Mouse (Mus musculus) ES-Bruce4 (cell line): ENCODE data around the gene Cfap54. TPM values are rescaled to one million over a fixed set of nuclear protein-coding genes. Genes with fewer than 3 reads are reported as not detected.

Experiments used
- H3K27ac ChIP-seq: 2 replicates; pipeline ENCODE4 v1.5.1; 2012; ENCODE audit warnings: low read length, inconsistent platforms; ENCODE audit not compliant: insufficient read depth
- H3K27me3 ChIP-seq: 2 replicates; pipeline ENCODE4 v1.6.1; 2012; ENCODE audit warnings: mild to moderate bottlenecking, low read length, inconsistent platforms; ENCODE audit not compliant: control insufficient read depth, poor library complexity, insufficient read depth, severe bottlenecking
- H3K36me3 ChIP-seq: 2 replicates; pipeline ENCODE4 v1.6.1; 2012; ENCODE audit warnings: inconsistent platforms, mild to moderate bottlenecking, low read length, moderate library complexity; ENCODE audit not compliant: control insufficient read depth, poor library complexity, insufficient read depth, severe bottlenecking
- H3K4me1 ChIP-seq: one replicate; pipeline ENCODE4 v1.8.1; 2011; ENCODE audit warnings: low read length; ENCODE audit not compliant: control insufficient read depth, insufficient read depth
- H3K4me3 ChIP-seq: 2 replicates; pipeline ENCODE4 v1.5.1; 2011; ENCODE audit warnings: low read depth, mild to moderate bottlenecking, low read length
- H3K9ac ChIP-seq: 2 replicates; pipeline ENCODE4 v1.6.1; 2012; ENCODE audit warnings: low read depth, mild to moderate bottlenecking, inconsistent platforms; ENCODE audit not compliant: poor library complexity, severe bottlenecking
- H3K9me3 ChIP-seq: replicated peaks from 2 replicates; pipeline ENCODE4 v1.6.1; 2012; ENCODE audit warnings: mild to moderate bottlenecking, low read length, inconsistent platforms; ENCODE audit not compliant: control insufficient read depth, poor library complexity, insufficient read depth, severe bottlenecking
- CTCF ChIP-seq: IDR thresholded peaks from one replicate; pipeline ENCODE4 v1.8.1; 2011; ENCODE audit warnings: low read depth, low read length
- EP300 ChIP-seq: IDR thresholded peaks from 2 replicates; pipeline ENCODE4 v1.6.1; 2011; ENCODE audit warnings: low read depth, low read length; ENCODE audit not compliant: insufficient read depth
- POLR2A ChIP-seq: IDR thresholded peaks from one replicate; pipeline ENCODE4 v1.8.1; 2011; ENCODE audit warnings: low read length; ENCODE audit not compliant: insufficient read depth
- polyA plus RNA-seq: library from polyadenylated mRNA; stranded (reverse); fragments of >200 nt; gene quantifications from 2 replicates; pipeline ENCODE4 v1.2.4, GENCODE M21; 2011; ENCODE audit warnings: low read depth; ENCODE audit not compliant: missing spikeins, insufficient read depth, insufficient read length

The Cfap54 gene
- polyA plus RNA-seq, 1 experiment, result not detected

DNA sequence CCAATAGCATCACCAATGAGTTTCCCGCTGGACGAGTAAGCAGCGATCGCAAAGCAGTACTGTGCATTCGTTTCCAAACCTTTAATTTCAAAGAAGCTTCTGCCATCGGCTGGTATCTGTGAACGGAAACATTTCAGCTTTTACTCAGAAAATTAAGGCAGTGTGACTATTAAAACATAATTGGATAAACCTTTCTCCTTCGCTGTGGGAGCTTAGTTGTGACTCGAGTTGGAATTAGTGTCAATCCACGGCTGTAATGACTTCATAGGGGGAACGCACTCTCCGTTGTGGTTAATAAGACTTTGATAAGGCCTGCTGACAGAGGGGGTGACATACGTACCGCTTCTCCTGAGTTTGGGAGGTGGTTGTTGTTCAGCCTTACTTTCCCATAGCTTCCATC lies 70.3 kb downstream of the Cfap54 start:
- H3K27me3 ChIP-seq, result no peaks in the 10 kb centered on the region

GRCm38 (mm10) chr10:93006970-93007369 lies 74.4 kb downstream of the Cfap54 start:
- no peak overlapping the region for H3K9ac ChIP-seq
- no peak for TF ChIP-seq POLR2A

More for the DNA sequence above, 70.3 kb downstream of the Cfap54 start:
- TF ChIP-seq EP300 (no peak), CTCF (no peak), POLR2A (no peak)
- Histone ChIP-seq H3K9me3 (no peaks in the 10 kb centered on the region), H3K36me3 (no peaks in the 10 kb centered on the region), H3K4me1 (no peaks in the 10 kb centered on the region), H3K27ac (no peak overlapping the region), H3K9ac (no peak overlapping the region), H3K4me3 (no peak overlapping the region)

GRCm38 (mm10) chr10:93006405-93006804 lies 75.0 kb downstream of the Cfap54 start:
- no peaks in the 10 kb centered on the region for H3K27me3 ChIP-seq
- no peaks in the 10 kb centered on the region for H3K4me1 ChIP-seq
- no peaks in the 10 kb centered on the region for H3K9me3 ChIP-seq
- H3K4me3 ChIP-seq, result no peak overlapping the region
- TF ChIP-seq POLR2A (no peak), EP300 (no peak), CTCF (no peak)
- H3K36me3 ChIP-seq, result no peaks in the 10 kb centered on the region
- no peak overlapping the region for H3K27ac ChIP-seq
- no peak overlapping the region for H3K9ac ChIP-seq

More at GRCm38 (mm10) chr10:93006970-93007369, 74.4 kb downstream of the Cfap54 start:
- Histone ChIP-seq H3K27me3 (no peaks in the 10 kb centered on the region), H3K27ac (no peak overlapping the region), H3K4me1 (no peaks in the 10 kb centered on the region), H3K9me3 (no peaks in the 10 kb centered on the region), H3K36me3 (no peaks in the 10 kb centered on the region), H3K4me3 (no peak overlapping the region)

DNA sequence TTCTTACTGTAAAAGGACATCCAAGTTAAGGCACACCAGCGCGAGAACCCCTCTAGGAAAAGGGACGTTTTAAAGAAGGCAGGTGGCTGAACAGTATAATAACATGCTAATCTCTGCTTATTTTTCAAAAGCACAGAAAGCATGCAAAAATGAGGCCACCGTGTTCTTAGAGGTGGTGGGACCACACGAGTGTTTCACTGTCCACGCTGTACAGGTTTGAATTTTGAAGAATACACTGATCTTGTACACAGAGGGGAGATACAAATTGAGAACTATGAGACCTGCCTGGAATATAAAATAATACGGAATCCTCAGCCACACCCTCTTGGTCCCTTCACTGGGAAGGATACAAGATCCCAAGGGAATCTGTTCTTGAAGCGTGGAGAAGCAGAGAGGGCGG lies 82.9 kb downstream of the Cfap54 start:
- no peak overlapping the region for H3K27ac ChIP-seq
- no peaks in the 10 kb centered on the region for H3K27me3 ChIP-seq
- H3K4me3 ChIP-seq, result no peak overlapping the region
- H3K9me3 ChIP-seq, result no peaks in the 10 kb centered on the region
- TF ChIP-seq POLR2A (no peak), CTCF (no peak), EP300 (no peak)
- H3K9ac ChIP-seq, result no peak overlapping the region
- no peaks in the 10 kb centered on the region for H3K36me3 ChIP-seq
- H3K4me1 ChIP-seq, result no peaks in the 10 kb centered on the region

DNA sequence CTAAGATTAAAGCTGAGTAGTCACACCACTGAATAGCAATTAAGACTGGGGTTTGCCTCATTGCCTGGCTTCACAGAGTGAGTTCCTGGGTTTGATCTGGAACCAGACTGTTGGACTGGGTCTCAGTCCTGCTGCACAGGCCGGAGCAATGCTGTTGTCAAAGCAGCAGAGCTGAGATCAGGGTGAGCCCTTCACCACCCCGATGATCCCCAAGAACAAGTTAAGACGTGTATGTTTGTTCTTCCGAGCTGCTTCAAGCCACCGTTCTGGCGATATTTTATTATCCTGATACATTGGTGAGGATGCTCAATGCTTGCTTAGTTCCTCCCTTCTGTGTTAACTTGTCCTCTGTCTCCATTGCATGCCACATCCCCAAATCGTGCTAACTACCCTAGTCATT lies 86.2 kb downstream of the Cfap54 start:
- Histone ChIP-seq H3K4me1 (no peaks in the 10 kb centered on the region), H3K9me3 (no peaks in the 10 kb centered on the region), H3K9ac (no peak overlapping the region), H3K36me3 (no peaks in the 10 kb centered on the region), H3K27ac (no peak overlapping the region), H3K27me3 (no peaks in the 10 kb centered on the region), H3K4me3 (no peak overlapping the region)
- TF ChIP-seq POLR2A, result no peak
- TF ChIP-seq CTCF, result no peak
- no peak for TF ChIP-seq EP300

DNA sequence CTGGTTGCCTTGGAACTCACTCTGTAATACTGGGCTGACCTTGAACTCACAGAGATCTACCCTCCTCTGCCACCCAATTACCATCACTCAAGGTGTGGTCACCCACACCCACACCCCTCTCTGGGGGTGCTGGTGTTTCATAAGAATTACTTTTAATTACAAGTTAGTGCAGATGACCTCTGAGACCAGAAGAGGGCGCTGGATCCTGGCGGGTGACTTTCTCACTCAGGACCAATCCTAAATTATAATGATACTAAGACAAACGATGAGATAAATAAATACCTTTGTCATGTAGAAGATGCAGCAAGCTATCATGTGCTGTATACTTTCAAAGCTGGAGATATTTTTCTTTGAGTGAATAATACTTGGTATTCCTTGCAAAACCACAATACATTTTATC lies 87.1 kb downstream of the Cfap54 start:
- H3K27me3 ChIP-seq, result no peaks in the 10 kb centered on the region
- H3K9me3 ChIP-seq, result no peaks in the 10 kb centered on the region
- H3K4me1 ChIP-seq, result no peaks in the 10 kb centered on the region
- no peak overlapping the region for H3K9ac ChIP-seq
- no peak overlapping the region for H3K27ac ChIP-seq
- TF ChIP-seq CTCF (peak; percentile 25), EP300 (no peak)
- no peaks in the 10 kb centered on the region for H3K36me3 ChIP-seq
- no peak overlapping the region for H3K4me3 ChIP-seq

- H3K4me3 ChIP-seq, result no peak overlapping the region
- TF ChIP-seq EP300 (no peak), CTCF (no peak), POLR2A (no peak)
- no peaks in the 10 kb centered on the region for H3K4me1 ChIP-seq
- no peaks in the 10 kb centered on the region for H3K27me3 ChIP-seq
- H3K27ac ChIP-seq, result no peak overlapping the region
- no peaks in the 10 kb centered on the region for H3K36me3 ChIP-seq
- H3K9ac ChIP-seq, result no peak overlapping the region
- no peaks in the 10 kb centered on the region for H3K9me3 ChIP-seq
These were observed 88.9 kb downstream of the Cfap54 start for GRCm38 (mm10) chr10:92992526-92992925.
